Mouse (Mus musculus): Measurements from ENCODE around the gene Lrmda. TPM values are rescaled to one million over a fixed set of nuclear protein-coding genes. Genes with fewer than 3 reads are reported as not detected.

The Lrmda gene
- polyA plus RNA-seq, 1 experiment from 2014 or later = 1.2 TPM

- 54% methylated on average over 6 of the region's 6 CpGs for WGBS
- no peak overlapping the region for H3K4me2 ChIP-seq
- H3K27ac ChIP-seq = peak overlapping the region; percentile 64
- peaks cover 21% of the 10 kb centered on the region for H3K4me1 ChIP-seq
- H3K36me3 ChIP-seq = no peaks in the 10 kb centered on the region
- H3K27me3 ChIP-seq = no peaks in the 10 kb centered on the region
- H3K9ac ChIP-seq = no peak overlapping the region
- ATAC-seq (ENCODE audit: insufficient number of reproducible peaks, insufficient read depth, low FRiP score, low TSS enrichment, low read depth) = no peak
- H3K4me3 ChIP-seq = no peak overlapping the region
- H3K9me3 ChIP-seq = no peaks in the 10 kb centered on the region
These were observed 344.7 kb downstream of the Lrmda start for GRCm38 (mm10) chr14:22364010-22364748.

- H3K4me1 ChIP-seq = peaks cover 21% of the 10 kb centered on the region
These were observed 345.4 kb downstream of the Lrmda start for GRCm38 (mm10) chr14:22364771-22365355.

GRCm38 (mm10) chr14:22367615-22368014, 348.1 kb downstream of the Lrmda start:
- H3K9me3 ChIP-seq = no peaks in the 10 kb centered on the region
- no peak overlapping the region for H3K4me2 ChIP-seq
- no peak for ATAC-seq (ENCODE audit: insufficient number of reproducible peaks, insufficient read depth, low FRiP score, low TSS enrichment, low read depth)
- peak overlapping the region; percentile 62 for H3K27ac ChIP-seq
- 76% methylated on average over 4 of the region's 4 CpGs for WGBS
- H3K9ac ChIP-seq = no peak overlapping the region
- no peaks in the 10 kb centered on the region for H3K36me3 ChIP-seq
- no peak overlapping the region for H3K4me3 ChIP-seq
- H3K4me1 ChIP-seq = peaks cover 31% of the 10 kb centered on the region
- H3K27me3 ChIP-seq = no peaks in the 10 kb centered on the region

More at GRCm38 (mm10) chr14:22364771-22365355, 345.4 kb downstream of the Lrmda start:
- no peaks in the 10 kb centered on the region for H3K9me3 ChIP-seq
- H3K9ac ChIP-seq = no peak overlapping the region
- H3K27ac ChIP-seq = peak overlapping the region; percentile 64
- H3K27me3 ChIP-seq = no peaks in the 10 kb centered on the region
- H3K36me3 ChIP-seq = no peaks in the 10 kb centered on the region
- ATAC-seq (ENCODE audit: insufficient number of reproducible peaks, insufficient read depth, low FRiP score, low TSS enrichment, low read depth) = no peak
- H3K4me2 ChIP-seq = no peak overlapping the region
- WGBS = 56% methylated on average over 6 of the region's 6 CpGs
- no peak overlapping the region for H3K4me3 ChIP-seq

- Histone ChIP-seq H3K27me3 (no peaks in the 10 kb centered on the region), H3K4me2 (no peak overlapping the region), H3K9ac (no peak overlapping the region), H3K4me1 (peaks cover 18% of the 10 kb centered on the region), H3K36me3 (no peaks in the 10 kb centered on the region), H3K27ac (no peak overlapping the region), H3K4me3 (no peak overlapping the region), H3K9me3 (no peaks in the 10 kb centered on the region)
- no peak for ATAC-seq (ENCODE audit: insufficient number of reproducible peaks, insufficient read depth, low FRiP score, low TSS enrichment, low read depth)
- 55% methylated on average over 8 of the region's 8 CpGs for WGBS
These were observed 351.6 kb downstream of the Lrmda start for GRCm38 (mm10) chr14:22371136-22371535.

- no peak overlapping the region for H3K4me3 ChIP-seq
- peaks cover 18% of the 10 kb centered on the region for H3K4me1 ChIP-seq
- no peak overlapping the region for H3K9ac ChIP-seq
- peak overlapping the region; percentile 93 for H3K27ac ChIP-seq
- WGBS = 52% methylated on average over 9 of the region's 9 CpGs
- H3K27me3 ChIP-seq = no peaks in the 10 kb centered on the region
- ATAC-seq (ENCODE audit: insufficient number of reproducible peaks, insufficient read depth, low FRiP score, low TSS enrichment, low read depth) = no peak
- peak overlapping the region; percentile 19; the same call in 1 of the 2 replicates for H3K4me2 ChIP-seq
- H3K36me3 ChIP-seq = no peaks in the 10 kb centered on the region
- no peaks in the 10 kb centered on the region for H3K9me3 ChIP-seq
These were observed 353.3 kb downstream of the Lrmda start for GRCm38 (mm10) chr14:22372666-22373360.

- H3K36me3 ChIP-seq = no peaks in the 10 kb centered on the region
- no peaks in the 10 kb centered on the region for H3K27me3 ChIP-seq
- WGBS = 28% methylated on average over 3 of the region's 3 CpGs
- no peak overlapping the region for H3K4me3 ChIP-seq
- no peak overlapping the region for H3K9ac ChIP-seq
- H3K4me2 ChIP-seq = peak overlapping the region; percentile 19; the same call in 1 of the 2 replicates
- H3K27ac ChIP-seq = peak overlapping the region; percentile 93
- H3K9me3 ChIP-seq = no peaks in the 10 kb centered on the region
- H3K4me1 ChIP-seq = peaks cover 18% of the 10 kb centered on the region
- no peak for ATAC-seq (ENCODE audit: insufficient number of reproducible peaks, insufficient read depth, low FRiP score, low TSS enrichment, low read depth)
These were observed 353.8 kb downstream of the Lrmda start for GRCm38 (mm10) chr14:22373361-22373745.

GRCm38 (mm10) chr14:22377148-22377547, 357.6 kb downstream of the Lrmda start:
- Histone ChIP-seq H3K4me2 (no peak overlapping the region), H3K27ac (no peak overlapping the region), H3K27me3 (no peaks in the 10 kb centered on the region), H3K9me3 (no peaks in the 10 kb centered on the region), H3K9ac (no peak overlapping the region), H3K36me3 (no peaks in the 10 kb centered on the region), H3K4me1 (peaks cover 9% of the 10 kb centered on the region), H3K4me3 (no peak overlapping the region)
- ATAC-seq (ENCODE audit: insufficient number of reproducible peaks, insufficient read depth, low FRiP score, low TSS enrichment, low read depth) = no peak
- WGBS = 74% methylated on average over 1 of the region's 1 CpGs

- 69% methylated on average over 4 of the region's 4 CpGs for WGBS
- ATAC-seq (ENCODE audit: insufficient number of reproducible peaks, insufficient read depth, low FRiP score, low TSS enrichment, low read depth) = no peak
- no peaks in the 10 kb centered on the region for H3K9me3 ChIP-seq
These were observed 362.6 kb downstream of the Lrmda start for GRCm38 (mm10) chr14:22382101-22382500.

GRCm38 (mm10) chr14:22393616-22394015, 374.1 kb downstream of the Lrmda start:
- Histone ChIP-seq H3K9me3 (peaks cover 4% of the 10 kb centered on the region; the same call in 1 of the 2 replicates), H3K4me2 (no peak overlapping the region), H3K4me1 (no peaks in the 10 kb centered on the region), H3K27ac (no peak overlapping the region), H3K9ac (no peak overlapping the region), H3K36me3 (no peaks in the 10 kb centered on the region), H3K27me3 (no peaks in the 10 kb centered on the region), H3K4me3 (no peak overlapping the region)
- 88% methylated on average over 10 of the region's 10 CpGs for WGBS
- no peak for ATAC-seq (ENCODE audit: insufficient number of reproducible peaks, insufficient read depth, low FRiP score, low TSS enrichment, low read depth)

More at GRCm38 (mm10) chr14:22382101-22382500, 362.6 kb downstream of the Lrmda start:
- 0 out of 2 replicates have a peak, but pooled peaks cover 3% of the 10 kb centered on the region for H3K4me1 ChIP-seq
- no peak overlapping the region for H3K4me3 ChIP-seq
- H3K27ac ChIP-seq = no peak overlapping the region
- H3K9ac ChIP-seq = no peak overlapping the region
- no peaks in the 10 kb centered on the region for H3K27me3 ChIP-seq
- no peaks in the 10 kb centered on the region for H3K36me3 ChIP-seq
- H3K4me2 ChIP-seq = no peak overlapping the region

- Histone ChIP-seq H3K4me1 (no peaks in the 10 kb centered on the region), H3K9ac (no peak overlapping the region), H3K27me3 (no peaks in the 10 kb centered on the region), H3K27ac (no peak overlapping the region), H3K36me3 (no peaks in the 10 kb centered on the region), H3K4me2 (no peak overlapping the region), H3K4me3 (no peak overlapping the region), H3K9me3 (no peaks in the 10 kb centered on the region)
- no peak for ATAC-seq (ENCODE audit: insufficient number of reproducible peaks, insufficient read depth, low FRiP score, low TSS enrichment, low read depth)
- WGBS = 83% methylated on average over 4 of the region's 4 CpGs
These were observed 382.9 kb downstream of the Lrmda start for GRCm38 (mm10) chr14:22402411-22402810.

GRCm38 (mm10) chr14:22406623-22407022, 387.1 kb downstream of the Lrmda start:
- Histone ChIP-seq H3K27me3 (no peaks in the 10 kb centered on the region), H3K27ac (no peak overlapping the region), H3K4me3 (no peak overlapping the region), H3K9ac (no peak overlapping the region), H3K4me2 (no peak overlapping the region), H3K9me3 (no peaks in the 10 kb centered on the region), H3K4me1 (no peaks in the 10 kb centered on the region), H3K36me3 (no peaks in the 10 kb centered on the region)
- 83% methylated on average over 5 of the region's 5 CpGs for WGBS
- ATAC-seq (ENCODE audit: insufficient number of reproducible peaks, insufficient read depth, low FRiP score, low TSS enrichment, low read depth) = no peak

Data from embryonic facial prominence, embryonic 13.5 days (tissue).